Mouse (Mus musculus): ENCODE results near the gene Gm49321. TPM values are rescaled to one million over a fixed set of nuclear protein-coding genes. Genes with fewer than 3 reads are reported as not detected.

Gene Gm49321
- polyA plus RNA-seq (2015; fragmentation: Nextera tagmentation; extraction: Ambion mirVana) = 7.6 and 10.0 TPM in 2 replicates

- no peak for DNase-seq (ENCODE audit: low spot score)
Observed at GRCm38 (mm10) chr12:73937353-73937752, at the start of gene Gm49321. Gm49321 (plus strand) TSS chr12:73937653.

- no peak for DNase-seq (ENCODE audit: low spot score)
Observed at GRCm38 (mm10) chr12:73888003-73888783, 49.3 kb upstream of the Gm49321 start.

- DNase-seq (ENCODE audit: low spot score) = no peak
Observed at GRCm38 (mm10) chr12:73889571-73889970, 47.9 kb upstream of the Gm49321 start.

- DNase-seq (ENCODE audit: low spot score) = no peak
Observed at GRCm38 (mm10) chr12:73890086-73890485, 47.4 kb upstream of the Gm49321 start.

- no peak for DNase-seq (ENCODE audit: low spot score)
Observed at GRCm38 (mm10) chr12:73892616-73893015, 44.8 kb upstream of the Gm49321 start.

- DNase-seq (ENCODE audit: low spot score) = no peak
Observed at GRCm38 (mm10) chr12:73894838-73895237, 42.6 kb upstream of the Gm49321 start.

GRCm38 (mm10) chr12:73895674-73896073 is 41.8 kb upstream of the Gm49321 start:
- DNase-seq (ENCODE audit: low spot score) = no peak

- no peak for DNase-seq (ENCODE audit: low spot score)
Observed at GRCm38 (mm10) chr12:73896471-73896870, 41.0 kb upstream of the Gm49321 start.

GRCm38 (mm10) chr12:73898281-73898680 is 39.2 kb upstream of the Gm49321 start:
- DNase-seq (ENCODE audit: low spot score) = no peak

- DNase-seq (ENCODE audit: low spot score) = no peak
Observed at GRCm38 (mm10) chr12:73904133-73904934, 33.1 kb upstream of the Gm49321 start.

GRCm38 (mm10) chr12:73905041-73905440 is 32.4 kb upstream of the Gm49321 start:
- no peak for DNase-seq (ENCODE audit: low spot score)

- no peak for DNase-seq (ENCODE audit: low spot score)
Observed at GRCm38 (mm10) chr12:73905555-73905954, 31.9 kb upstream of the Gm49321 start.

- DNase-seq (ENCODE audit: low spot score) = peak; percentile 15
Observed at GRCm38 (mm10) chr12:73907079-73907672, 30.3 kb upstream of the Gm49321 start.

- peak; percentile 99 for DNase-seq (ENCODE audit: low spot score)
Observed at GRCm38 (mm10) chr12:73907673-73908150, 29.7 kb upstream of the Gm49321 start.

GRCm38 (mm10) chr12:73908274-73909012 is 29.0 kb upstream of the Gm49321 start:
- DNase-seq (ENCODE audit: low spot score) = peak; percentile 69

GRCm38 (mm10) chr12:73909013-73909575 is 28.4 kb upstream of the Gm49321 start:
- peak; percentile 29 for DNase-seq (ENCODE audit: low spot score)

- no peak for DNase-seq (ENCODE audit: low spot score)
Observed at GRCm38 (mm10) chr12:73918479-73918878, 19.0 kb upstream of the Gm49321 start.

GRCm38 (mm10) chr12:73930266-73930665 is 7.2 kb upstream of the Gm49321 start:
- DNase-seq (ENCODE audit: low spot score) = no peak

- DNase-seq (ENCODE audit: low spot score) = peak; percentile 75
Observed at GRCm38 (mm10) chr12:73931274-73931673, 6.2 kb upstream of the Gm49321 start.

GRCm38 (mm10) chr12:73934528-73934927 is 2.9 kb upstream of the Gm49321 start:
- no peak for DNase-seq (ENCODE audit: low spot score)

GRCm38 (mm10) chr12:73939542-73939941 is 2.1 kb downstream of the Gm49321 start:
- DNase-seq (ENCODE audit: low spot score) = no peak

All from thymus, postnatal 0 days (tissue).